Mouse (Mus musculus): ENCODE data around the gene Naa80.

Naa80 gene

DNA sequence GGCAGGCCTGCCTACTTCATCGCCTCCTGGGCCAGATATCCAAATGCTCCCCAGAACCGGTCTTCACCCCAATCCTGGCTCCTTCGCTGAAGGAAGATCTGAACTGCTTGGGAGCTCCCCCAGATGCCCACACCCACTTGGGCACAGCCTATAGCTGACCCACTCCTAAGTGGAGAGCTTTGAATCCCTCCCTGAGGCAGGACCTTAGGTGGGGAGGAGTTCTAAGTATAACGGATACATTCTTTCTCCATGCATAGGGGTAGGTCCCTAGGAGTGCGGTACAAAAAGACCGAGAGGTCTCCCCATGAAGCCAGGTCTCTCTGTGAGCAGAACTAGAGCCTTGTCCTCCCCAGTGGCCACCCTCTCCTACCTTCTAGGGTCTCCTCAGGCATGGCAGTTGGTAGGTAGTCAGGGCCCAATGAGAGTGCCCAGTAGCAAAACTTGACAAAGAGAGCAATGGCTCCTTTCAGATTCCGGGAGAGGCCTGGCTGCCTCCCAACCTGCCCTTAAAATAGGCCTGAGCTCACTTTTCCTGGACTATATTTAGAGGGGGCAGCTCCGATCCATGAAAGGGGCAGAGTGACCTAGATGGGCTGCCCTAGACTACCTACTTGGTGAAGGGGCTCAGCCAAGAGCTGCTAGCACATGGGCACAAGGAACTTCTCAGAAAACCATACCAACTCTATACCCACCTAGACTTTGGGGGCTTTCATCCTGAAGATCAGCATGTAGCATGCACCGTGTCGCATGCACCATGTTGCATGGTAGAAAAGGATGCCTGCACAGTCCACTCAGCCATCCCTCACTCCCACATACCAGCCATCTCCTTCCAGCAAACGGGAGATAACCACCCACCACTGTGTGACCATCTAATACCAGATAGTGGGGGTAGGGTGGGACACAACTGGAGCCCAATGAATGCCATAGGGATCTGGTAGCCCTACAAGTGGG lies 18.2 kb downstream of the Naa80 start:
- DNase-seq, result no peak

DNA sequence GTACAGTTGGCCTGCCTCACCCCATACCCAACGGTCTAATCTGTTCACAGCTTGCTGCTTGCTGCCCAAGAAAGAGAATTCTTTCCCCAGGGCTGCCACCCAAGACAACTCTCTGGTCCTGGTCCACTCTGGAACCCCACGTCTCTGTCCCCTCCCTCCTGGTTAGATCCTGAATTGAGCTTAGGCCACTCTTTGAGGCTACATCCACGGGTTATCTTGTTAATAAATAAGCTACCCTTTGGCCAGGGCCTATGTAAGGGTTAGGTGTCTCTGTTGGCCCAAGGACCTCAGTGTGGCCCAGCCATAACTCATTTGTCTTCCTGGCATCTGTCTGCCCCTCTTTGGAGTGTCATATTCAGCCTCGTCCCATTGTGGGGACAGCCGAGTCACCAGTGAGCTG lies 19.7 kb downstream of the Naa80 start:
- peak; percentile 64 for DNase-seq

DNA sequence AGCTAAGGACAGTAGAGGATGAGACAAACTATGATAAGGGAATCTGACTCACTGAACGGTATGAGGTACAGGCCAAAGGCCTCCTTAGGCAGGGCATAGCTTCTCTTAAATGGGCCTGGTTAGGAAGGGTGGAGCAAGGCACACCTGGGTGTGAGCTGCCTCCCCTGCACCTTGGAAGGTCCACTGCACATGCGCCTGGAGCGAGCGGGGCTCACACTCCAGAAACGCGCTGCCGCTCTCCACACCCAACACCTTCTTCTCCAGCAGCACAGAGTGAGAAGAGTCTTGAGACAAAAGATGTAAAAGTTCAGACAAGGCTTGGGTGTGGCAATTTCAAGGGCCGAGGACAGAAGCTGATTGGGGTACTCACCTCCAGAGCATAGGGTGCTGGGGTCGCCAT lies 20.7 kb downstream of the Naa80 start:
- peak; percentile 40 for DNase-seq

DNA sequence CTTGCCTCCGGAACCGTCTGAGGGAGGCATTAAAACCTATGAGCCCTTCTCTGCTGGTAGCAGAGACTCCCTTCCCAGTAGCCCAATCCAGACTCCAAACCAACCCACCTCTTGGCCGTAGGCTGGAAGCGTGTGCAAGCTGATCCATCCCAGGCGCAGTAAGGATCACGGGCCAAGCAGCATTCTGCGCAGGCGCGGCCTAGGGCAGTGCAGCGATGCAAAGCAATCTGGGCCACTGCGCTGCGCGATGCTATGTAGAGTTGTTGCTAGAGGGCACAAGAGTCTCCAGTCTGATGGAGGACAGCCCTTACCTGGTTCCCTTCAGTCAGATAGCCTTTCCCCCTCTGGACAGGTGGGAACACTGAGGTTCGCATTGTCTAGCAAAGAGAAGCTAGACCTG lies 21.2 kb downstream of the Naa80 start:
- peak; percentile 44 for DNase-seq

DNA sequence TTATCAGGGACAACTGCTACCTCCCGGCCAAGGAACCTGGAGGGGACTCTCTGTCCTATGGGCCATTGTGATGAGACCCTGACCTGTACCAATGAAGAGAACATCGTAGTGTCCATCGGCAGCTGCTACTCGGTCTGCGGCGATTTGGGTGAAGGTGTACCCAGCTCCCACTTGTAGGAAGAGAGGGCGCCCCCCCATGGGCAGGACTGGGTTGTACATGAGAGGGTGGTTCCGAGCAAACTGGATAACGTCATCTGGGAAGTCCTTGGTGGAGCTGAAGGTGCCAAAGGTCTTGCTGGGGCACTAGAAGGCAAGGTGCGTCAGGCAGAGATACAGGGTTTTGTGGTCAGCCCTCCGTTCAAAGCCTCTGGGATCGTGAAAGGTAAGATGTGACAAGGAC lies 22.1 kb downstream of the Naa80 start:
- peak; percentile 70 for DNase-seq

DNA sequence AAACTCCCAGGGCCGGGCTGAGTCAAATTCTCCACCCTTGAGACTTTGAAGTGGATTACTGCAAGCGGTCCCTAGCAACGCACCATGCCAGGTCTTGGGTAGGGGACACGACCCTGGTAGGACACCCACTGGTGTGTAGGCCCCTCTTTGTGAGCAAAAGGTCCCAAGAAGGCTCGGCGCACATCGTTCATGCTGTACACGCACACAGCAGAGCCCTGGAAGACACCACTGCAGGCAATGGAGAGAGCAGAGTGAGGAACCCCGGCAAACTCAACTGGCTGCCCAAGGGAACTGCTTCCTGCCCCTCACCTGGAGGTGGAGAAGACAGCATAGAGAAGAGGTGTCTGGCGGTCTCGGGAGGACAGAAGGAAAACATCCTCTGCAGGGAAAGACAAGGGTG lies 22.6 kb downstream of the Naa80 start:
- peak; percentile 16 for DNase-seq

DNA sequence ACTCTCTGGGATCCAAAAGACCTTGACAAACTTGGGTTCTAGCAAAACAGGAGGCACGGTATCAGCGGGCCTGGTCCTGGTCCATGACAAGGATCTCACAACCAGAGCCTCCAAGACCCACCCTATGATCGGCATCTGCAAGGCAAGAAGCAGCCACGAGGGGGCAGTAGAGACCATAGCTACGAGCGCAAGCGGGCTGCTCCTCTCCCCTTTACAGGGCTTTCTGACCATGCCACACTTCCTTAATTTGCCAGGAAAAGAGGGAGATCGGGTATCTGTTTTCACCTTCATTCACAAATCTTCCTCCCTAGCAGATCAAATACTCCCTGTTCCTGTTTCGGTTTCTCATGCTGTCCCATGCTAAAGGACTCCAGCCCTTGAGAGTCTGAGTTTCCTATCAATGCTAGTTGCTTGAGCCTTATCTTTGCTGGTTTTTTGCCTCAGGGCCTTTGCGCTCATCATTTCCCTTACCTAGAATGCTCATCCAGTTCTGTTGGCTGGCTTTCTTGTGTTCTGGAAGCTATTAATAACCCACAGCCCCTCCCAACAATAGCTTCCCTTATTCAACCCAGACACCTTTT lies 23.5 kb downstream of the Naa80 start:
- DNase-seq, result peak; percentile 85

DNA sequence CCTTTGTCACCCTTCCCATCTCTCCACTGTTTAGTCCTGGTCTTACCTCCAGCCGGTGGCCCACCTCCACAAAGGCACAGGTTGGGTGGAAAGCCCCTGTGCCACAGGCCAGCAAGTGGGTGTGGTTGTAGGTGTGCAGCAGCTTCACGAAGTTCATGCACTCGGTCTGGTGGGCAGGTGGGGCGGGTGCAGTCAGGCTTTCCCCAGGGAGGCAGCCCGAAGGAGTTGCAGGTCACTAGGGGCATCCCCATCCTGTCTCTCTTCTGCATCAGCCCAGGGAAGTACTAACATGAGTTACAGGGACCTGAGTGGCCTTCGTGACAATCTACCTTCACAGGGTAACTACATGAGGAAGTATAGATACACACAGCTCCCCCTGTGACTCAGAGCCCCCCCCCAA lies 24.6 kb downstream of the Naa80 start:
- no peak for DNase-seq

DNA sequence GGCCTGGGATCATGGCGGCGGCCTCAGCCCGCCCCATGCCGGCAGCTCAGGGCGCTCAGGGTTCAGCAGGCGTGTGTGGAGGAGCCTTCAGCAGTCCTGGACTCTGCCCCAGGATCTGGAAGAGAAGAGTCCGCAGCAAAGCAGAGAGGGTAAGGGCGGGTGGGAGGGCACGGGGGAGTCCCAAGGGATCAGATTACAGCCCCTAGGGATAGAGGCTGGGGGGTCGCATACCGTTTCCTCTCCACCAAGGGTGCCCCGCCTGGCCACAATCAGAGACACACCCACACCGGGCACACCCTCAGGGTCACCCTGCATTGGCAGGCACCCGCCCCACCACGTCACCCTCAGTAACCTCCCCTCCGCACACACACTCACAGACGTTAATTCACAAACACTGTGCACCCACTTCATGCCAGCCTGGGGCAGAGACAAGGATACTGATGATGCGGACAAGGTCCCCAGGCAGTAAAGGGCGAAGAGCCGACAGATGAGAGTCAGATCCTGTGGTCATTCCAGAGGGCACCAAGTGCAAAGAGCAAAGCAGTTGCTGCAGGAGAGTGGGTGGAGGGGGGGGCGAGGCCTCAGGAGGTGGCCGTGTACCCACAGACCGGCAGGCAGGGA lies 26.5 kb downstream of the Naa80 start:
- peak; percentile 84 for DNase-seq

DNA sequence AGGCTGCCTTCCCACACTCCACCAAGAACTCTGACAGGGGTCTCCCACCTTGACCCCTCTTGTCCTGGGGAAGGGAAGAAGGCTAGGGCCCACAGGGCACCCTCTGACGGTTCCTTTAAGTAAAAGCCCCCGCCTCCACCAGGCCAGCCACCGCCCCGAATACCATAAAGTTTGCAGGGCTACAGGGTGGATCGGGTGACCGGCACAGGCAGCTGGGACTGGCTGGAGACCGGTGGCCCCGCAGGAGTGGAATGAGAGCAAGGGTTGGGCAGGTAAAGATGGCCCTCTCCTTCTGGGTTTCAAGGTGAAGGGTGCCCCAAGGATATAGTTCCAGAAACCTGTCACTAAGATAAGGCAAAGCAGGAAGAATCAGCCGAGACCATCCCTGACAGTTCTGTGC lies 27.9 kb downstream of the Naa80 start:
- peak; percentile 73 for DNase-seq

DNA sequence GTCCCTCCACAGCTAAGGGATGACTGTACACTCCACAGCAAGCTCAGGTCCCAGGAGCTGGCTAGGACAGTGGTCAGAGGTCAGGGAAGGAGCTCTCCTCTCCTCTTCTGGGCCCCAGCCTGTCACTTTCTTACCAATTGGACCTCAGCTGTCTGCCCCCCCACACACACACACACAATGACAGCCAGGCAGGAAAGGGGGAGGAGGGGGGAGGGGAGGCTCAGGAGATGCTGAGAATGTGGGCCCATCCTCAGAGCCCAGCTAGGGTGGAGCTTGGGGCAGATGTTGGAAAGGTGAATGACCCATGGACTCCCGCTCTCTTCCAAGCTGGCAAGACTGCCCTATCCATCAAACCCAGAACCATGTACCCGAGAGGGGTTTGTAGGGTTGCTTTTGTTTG lies 28.3 kb downstream of the Naa80 start:
- DNase-seq, result no peak

DNA sequence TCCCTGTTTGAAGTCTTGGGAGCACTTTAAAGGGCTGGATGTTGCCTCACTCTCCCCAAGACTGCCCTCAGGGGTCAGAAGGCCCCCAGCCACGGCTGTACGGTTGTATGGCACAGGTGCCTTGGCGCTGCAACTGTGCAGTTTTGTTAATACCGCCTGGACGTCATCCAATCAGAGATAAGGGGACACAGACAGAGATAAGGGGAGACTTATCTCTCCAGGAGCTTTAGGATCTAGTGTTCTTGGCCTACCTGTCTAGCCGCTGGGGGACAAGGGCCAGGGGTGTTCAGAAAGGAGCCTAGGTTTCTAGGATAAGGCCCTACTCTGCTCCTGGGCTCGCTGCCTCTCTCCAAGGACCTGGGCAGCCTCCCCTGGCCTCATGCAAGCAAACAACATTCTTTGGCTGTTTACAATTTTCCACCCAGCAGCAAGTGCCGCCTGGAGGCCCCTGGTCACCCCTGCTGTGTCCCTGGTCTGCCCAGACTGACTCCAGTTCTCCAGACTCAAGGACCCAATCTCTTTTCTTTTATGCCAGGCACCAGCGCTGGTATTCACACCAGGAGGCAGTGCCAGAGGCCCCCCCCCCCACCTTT lies 29.1 kb downstream of the Naa80 start:
- DNase-seq, result peak; percentile 69

DNA sequence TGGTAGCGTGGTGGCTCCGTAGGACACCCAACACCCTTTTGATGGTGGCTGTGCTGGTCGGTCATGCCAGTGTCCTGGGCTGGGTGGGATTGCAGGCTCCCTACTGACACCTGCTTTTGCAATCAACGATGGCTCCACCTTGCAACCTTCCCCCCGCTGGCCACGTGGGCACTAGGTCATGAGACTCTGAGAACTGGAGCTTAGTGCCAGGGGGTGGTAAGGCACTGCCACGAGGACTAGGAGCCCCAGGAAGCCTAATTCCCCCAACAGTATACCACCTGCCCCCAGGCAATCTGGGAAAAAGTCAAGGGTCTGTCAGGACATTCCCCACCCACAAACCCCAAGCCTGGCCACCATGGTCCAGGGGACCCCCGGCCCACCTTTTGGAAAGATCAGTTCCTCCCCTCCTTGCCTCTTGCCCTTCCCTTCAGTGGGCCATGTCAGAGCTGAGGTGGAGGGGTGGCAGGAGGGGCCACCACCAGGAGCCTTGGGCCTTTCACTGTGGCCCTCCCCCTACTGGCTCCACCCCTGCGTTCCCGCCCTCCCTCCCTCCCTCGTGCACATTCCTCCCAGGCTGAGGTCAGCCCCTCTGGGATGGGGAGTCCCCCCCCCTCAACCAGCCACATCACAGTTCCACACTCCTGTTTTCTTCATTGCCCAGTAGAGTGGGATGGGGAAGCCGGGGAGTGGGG lies 30.2 kb downstream of the Naa80 start, which contains the start of gene Sema3b:
TSS of gene Sema3b (minus strand) at position 489 of the 692 bp plus-strand sequence.
- peak; percentile 75 for DNase-seq

DNA sequence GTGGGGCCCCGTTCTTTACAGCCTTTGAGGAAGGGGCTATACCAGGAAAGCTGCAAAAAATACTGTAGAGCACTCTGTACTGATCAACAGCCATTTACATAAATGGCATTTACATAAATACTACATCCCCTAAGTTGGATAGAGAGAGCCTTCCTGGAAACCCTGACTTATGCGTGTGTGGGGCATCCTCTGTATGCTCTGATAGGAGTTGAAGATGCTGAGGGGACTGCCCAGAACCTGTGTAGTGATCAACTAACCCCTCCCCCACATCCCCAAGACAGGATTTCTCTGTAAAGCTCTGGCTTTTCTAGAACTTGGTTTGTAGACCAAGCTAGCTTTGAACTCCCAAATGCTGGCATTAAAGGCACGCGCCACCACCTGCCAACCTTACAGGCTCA lies 30.7 kb downstream of the Naa80 start:
- no peak for DNase-seq

DNA sequence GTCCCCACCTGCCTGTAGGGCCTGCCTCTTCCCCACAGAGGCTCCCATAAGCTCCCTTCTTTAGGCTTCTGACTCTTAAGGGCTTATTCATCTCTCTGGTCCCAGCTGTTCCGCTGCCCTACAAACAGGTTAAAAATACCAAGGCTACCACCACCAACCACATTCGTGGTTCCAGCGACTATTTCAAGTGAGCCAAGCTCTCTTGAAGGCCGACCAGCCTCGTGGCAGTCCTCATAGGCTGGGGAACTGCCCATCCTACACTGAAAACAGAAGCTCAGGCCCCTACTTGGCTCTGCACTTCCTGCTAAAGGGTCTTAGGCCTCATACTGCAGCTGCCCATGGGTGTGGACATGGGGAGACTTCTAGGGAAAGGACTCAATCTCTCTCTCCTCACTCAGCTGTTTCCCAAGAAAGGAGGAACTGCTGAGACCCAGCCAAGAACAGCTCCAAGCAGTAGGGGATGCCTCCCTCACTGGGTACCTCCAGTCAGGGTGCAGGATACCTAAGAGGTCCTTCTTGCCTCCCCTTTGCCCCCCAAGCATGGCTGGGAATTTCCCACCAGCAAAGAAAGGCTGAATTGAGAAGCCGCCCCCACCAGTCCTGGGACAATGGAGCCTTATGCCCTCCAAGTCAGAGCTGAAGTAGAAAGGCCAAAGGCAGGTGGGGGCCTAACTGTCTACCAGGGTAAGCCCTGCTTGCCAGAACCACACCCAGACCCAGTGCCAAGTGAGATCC lies 32.9 kb downstream of the Naa80 start:
- DNase-seq, result no peak

DNA sequence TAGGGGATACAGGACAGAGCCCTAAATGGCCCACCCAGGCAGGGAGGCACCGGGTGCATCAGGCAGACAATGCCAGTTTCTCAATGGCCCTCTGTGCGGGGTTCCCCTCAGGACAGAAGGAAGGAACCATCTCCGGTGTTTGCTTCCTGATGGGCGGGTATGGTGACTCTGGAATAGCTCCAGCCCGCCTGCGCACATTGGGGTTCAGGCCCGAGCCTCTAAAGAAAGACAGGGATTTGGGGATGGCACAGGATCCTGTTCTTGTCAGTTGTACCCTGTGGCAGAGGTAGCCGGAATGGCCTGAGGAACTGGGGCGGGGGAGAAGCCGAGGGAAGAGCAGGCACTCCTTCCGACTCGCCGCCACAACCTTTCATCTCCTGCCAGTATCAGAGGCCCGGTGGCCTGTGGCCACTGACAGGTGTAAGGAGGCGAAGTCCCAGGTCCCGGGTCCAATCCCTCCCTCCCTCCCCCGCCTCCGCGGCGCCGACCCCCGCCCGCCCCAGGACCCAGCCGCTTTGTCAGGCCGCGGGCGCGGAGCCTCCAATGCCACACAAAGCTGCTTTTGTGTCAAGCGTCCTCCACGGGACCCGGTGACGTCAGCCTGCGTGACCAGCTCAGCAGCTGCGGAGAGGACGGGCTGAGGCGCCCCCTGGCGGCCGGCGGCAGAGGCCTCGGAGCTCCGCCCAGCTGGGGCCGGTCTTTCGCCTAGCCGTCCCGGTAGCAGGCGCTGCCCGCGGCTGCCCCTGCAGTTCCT lies 33.7 kb downstream of the Naa80 start:
- DNase-seq, result peak; percentile 96

DNA sequence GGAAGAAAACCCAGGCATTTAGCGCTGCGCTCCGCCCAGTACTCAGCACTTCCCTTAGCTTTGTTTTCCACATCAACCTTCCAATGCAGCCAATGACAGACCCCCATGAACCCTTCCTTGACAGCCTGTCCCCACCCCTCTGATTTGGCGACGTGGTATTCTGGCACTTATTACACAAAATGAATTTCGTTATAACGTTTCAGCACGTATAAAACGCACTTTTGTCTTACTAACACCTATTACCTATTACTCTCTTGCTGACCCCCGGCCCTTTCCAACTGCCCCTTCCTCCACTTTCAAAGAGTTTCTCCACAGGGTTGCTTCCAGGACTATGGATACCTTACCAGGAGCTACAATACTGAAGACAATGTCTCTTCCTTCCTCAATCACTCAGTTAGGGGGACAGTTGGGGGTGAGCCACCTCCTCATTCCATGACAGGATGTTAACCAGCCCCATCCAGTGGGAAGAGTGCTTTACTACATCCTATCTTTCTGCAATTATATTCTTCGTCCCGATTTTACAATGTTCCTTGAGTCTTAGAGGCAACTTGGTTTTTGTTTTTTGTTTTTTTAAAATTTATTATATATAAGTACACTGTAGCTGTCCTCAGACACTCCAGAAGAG lies 34.4 kb downstream of the Naa80 start:
- DNase-seq, result no peak

DNA sequence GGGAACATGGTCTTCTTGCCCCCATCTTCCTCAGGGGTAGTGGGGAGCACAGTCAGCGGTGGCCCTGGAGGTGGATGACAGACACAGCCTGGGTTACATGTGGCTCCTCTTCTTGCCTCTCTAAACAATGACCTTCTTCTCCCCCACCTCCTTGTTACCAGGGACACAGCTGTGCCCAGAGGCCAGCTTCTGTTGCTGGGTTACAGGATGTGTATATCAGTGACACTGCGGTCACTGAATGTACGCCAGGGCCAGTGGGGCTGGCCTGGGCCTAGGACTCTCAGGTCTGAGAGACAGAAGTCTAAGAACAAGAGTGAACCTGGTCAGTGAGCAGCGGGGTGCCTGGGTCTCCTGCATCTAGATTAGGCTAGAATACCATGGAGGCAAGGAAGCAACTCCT lies 36.3 kb downstream of the Naa80 start:
- DNase-seq, result no peak

DNA sequence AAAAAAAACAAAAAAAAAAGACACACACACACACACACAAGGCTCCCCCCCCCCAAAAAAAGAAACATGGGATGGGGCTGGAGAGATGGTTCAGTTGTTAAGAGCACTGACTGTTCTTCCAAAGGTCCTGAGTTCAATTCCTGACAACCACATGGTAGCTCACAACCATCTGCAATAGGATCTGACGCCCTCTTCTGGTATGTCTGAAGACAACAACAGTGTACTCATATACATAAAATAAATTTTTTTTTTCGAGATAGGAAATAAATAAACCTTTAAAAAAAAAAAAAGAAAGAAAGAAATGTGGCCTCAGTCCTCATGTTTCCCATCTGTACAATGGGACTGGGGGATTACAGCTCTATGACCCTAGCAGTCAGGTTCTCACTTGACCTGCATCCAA lies 38.8 kb downstream of the Naa80 start:
- no peak for DNase-seq

DNA sequence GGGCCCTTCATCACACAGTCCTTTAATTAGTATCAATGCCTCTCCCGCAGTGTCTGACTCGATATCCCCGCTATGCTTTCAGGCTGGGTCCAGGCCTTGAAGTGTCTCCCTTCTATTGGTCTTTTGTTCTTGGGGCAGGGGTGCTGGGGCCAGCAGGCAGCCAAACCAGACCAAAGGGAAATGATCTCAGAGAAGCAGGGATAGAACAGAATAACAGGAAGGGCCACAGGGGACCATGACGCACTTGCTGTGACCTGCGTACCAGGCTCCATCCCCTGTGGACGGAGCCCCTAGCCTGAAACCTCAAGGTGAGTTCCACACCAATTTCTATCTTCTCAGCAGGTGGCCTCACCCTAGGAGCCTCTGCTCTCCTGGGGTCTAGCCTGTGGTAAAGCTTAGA lies 39.4 kb downstream of the Naa80 start:
- no peak for DNase-seq

All from kidney, adult 11 months (tissue).